Mouse (Mus musculus): ENCODE measurements around the gene Proz.

Gene Proz

GRCm38 (mm10) chr8:13105908-13106551 is 45.3 kb downstream of the Proz start:
- DNase-seq (ENCODE audit: inconsistent ontology term): no peak

- DNase-seq (ENCODE audit: inconsistent ontology term): no peak
Observed at GRCm38 (mm10) chr8:13107990-13108638, 47.4 kb downstream of the Proz start.

GRCm38 (mm10) chr8:13108967-13109366 is 48.3 kb downstream of the Proz start:
- no peak for DNase-seq (ENCODE audit: inconsistent ontology term)

GRCm38 (mm10) chr8:13109416-13109960 is 48.8 kb downstream of the Proz start:
- no peak for DNase-seq (ENCODE audit: inconsistent ontology term)

- DNase-seq (ENCODE audit: inconsistent ontology term): no peak
Observed at GRCm38 (mm10) chr8:13111917-13112316, 51.2 kb downstream of the Proz start.

GRCm38 (mm10) chr8:13113232-13113631 is 52.5 kb downstream of the Proz start:
- DNase-seq (ENCODE audit: inconsistent ontology term): no peak

GRCm38 (mm10) chr8:13117096-13117495 is 56.4 kb downstream of the Proz start:
- DNase-seq (ENCODE audit: inconsistent ontology term): no peak

- no peak for DNase-seq (ENCODE audit: inconsistent ontology term)
Observed at GRCm38 (mm10) chr8:13118516-13118915, 57.8 kb downstream of the Proz start.

- DNase-seq (ENCODE audit: inconsistent ontology term): no peak
Observed at GRCm38 (mm10) chr8:13120882-13121665, 60.4 kb downstream of the Proz start.

- no peak for DNase-seq (ENCODE audit: inconsistent ontology term)
Observed at GRCm38 (mm10) chr8:13122887-13123421, 62.2 kb downstream of the Proz start.

- no peak for DNase-seq (ENCODE audit: inconsistent ontology term)
Observed at GRCm38 (mm10) chr8:13124897-13125296, 64.2 kb downstream of the Proz start.

All from Muller cell, postnatal 12 days (primary cell).